Mouse (Mus musculus) testis, adult 2 months (tissue): Measurements from ENCODE around the gene Nlrx1.

Experiments used
- CTCF ChIP-seq: fragments of 200-500 bp; IDR thresholded peaks from 2 replicates; pipeline ENCODE4 v1.5.1; 2012; ENCODE audit warnings: low read depth, mild to moderate bottlenecking, inconsistent platforms, low read length, moderate library complexity; ENCODE audit not compliant: control insufficient read depth, insufficient read depth, insufficient replicate concordance
- POLR2A ChIP-seq: fragments of 200-500 bp; IDR thresholded peaks from 2 replicates; pipeline ENCODE4 v1.6.1; 2012; ENCODE audit warnings: low read depth, mild to moderate bottlenecking, inconsistent platforms, low read length, moderate library complexity; ENCODE audit not compliant: control insufficient read depth

- TF ChIP-seq POLR2A (no peak), CTCF (no peak)
Measured at GRCm38 (mm10) chr9:44240399-44240798, 28.0 kb downstream of the Nlrx1 start, which contains the start of gene Ccdc153.
